Mouse (Mus musculus) limb, embryonic 15.5 days (tissue): ENCODE measurements around the gene Dnajc22. TPM values are rescaled to one million over a fixed set of nuclear protein-coding genes. Genes with fewer than 3 reads are reported as not detected.

ENCODE experiments used
- microRNA-seq: library from miRNA; unstranded; fragments of <30 nt; microRNA quantifications from one replicate; pipeline ENCODE4, GENCODE M21; 2016
- polyA plus RNA-seq: library from polyadenylated mRNA; unstranded; fragments of >200 nt; fragmentation: Nextera tagmentation; extraction: Ambion mirVana; gene quantifications from 2 replicates; pipeline ENCODE4 v1.2.1, GENCODE M21; 2015

The Dnajc22 gene
- polyA plus RNA-seq, 1 experiment from 2014 or later: 0.86 TPM

Small RNAs within 50 kb of the gene (microRNA-seq; reads per million reads assigned to microRNA genes)
- gene Mir6960: not detected

Other genes starting within 250 kb of the Dnajc22 start
- 11.8 and 13.7 TPM in 2 replicates for gene Kmt2d, start 222.0 kb upstream of the Dnajc22 start, polyA plus RNA-seq
- 14.1 and 14.2 TPM in 2 replicates for gene Rhebl1, start 198.6 kb upstream of the Dnajc22 start, polyA plus RNA-seq
- gene Dhh, start 194.6 kb upstream of the Dnajc22 start, polyA plus RNA-seq: 1.8 and 2.7 TPM in 2 replicates
- 19.7 and 21.8 TPM in 2 replicates for gene Lmbr1l, start 174.9 kb upstream of the Dnajc22 start, polyA plus RNA-seq
- 1,374 and 1,490 TPM in 2 replicates for gene Tuba1b, start 158.6 kb upstream of the Dnajc22 start, polyA plus RNA-seq
- gene Gm49450, start 139.6 kb upstream of the Dnajc22 start, polyA plus RNA-seq: not detected in 2 replicates
- gene Tuba1a, start 139.5 kb upstream of the Dnajc22 start, polyA plus RNA-seq: 1,206 and 1,410 TPM in 2 replicates
- gene Tuba1c, start 63.3 kb upstream of the Dnajc22 start, polyA plus RNA-seq: 138 and 145 TPM in 2 replicates
- gene Prph, start 38.0 kb upstream of the Dnajc22 start, polyA plus RNA-seq: 2.4 and 2.8 TPM in 2 replicates
- 22.3 and 26.5 TPM in 2 replicates for gene Troap, start 18.6 kb upstream of the Dnajc22 start, polyA plus RNA-seq
- not detected in 2 replicates for gene C1ql4, start 5.4 kb upstream of the Dnajc22 start, polyA plus RNA-seq
- 28.7 and 33.1 TPM in 2 replicates for gene Spats2, start 32.7 kb downstream of the Dnajc22 start, polyA plus RNA-seq
- 0.43 and 0.68 TPM in 2 replicates for gene Kcnh3, start 131.7 kb downstream of the Dnajc22 start, polyA plus RNA-seq
- 114 and 129 TPM in 2 replicates for gene Mcrs1, start 158.8 kb downstream of the Dnajc22 start, polyA plus RNA-seq
- gene Prpf40b, start 201.9 kb downstream of the Dnajc22 start, polyA plus RNA-seq: 52.5 and 53.8 TPM in 2 replicates
- 0.10 and 0.18 TPM in 2 replicates for gene Fam186b, start 202.7 kb downstream of the Dnajc22 start, polyA plus RNA-seq